Mouse (Mus musculus): Measurements from ENCODE around the gene Cd27. TPM values are rescaled to one million over a fixed set of nuclear protein-coding genes. Genes with fewer than 3 reads are reported as not detected.

The Cd27 gene
- total and polyA plus RNA-seq, 3 experiments = 0.46 TPM; not detected in 2

DNA sequence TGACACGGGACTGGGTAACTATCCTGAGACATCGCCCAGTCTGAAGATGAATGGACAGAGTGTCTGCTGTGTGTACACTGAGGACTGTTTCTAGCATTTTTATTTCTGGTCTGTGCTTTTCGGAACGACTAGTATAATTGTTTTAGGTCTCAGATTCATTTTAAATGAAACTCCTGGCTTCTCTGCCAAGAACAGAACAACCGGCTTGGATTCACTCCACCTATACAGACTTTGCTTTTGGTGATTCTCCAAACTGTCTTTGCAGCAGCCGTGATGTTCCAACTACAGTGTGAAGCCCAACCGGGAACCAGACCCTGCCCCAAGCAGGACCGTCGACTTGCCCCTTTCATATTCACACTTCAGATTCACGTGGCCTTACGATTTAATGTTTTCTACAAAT lies 18.9 kb downstream of the Cd27 start:
- H3K27me3 ChIP-seq (ENCODE audit: control insufficient read depth in 1 of 2, insufficient read depth in 2 of 2, low read length in 2 of 2) = no peaks in the 10 kb centered on the region
- H3K36me3 ChIP-seq (ENCODE audit: control insufficient read depth in 1 of 2, insufficient read depth in 2 of 2, low read length in 2 of 2) = peaks cover 0 to 12% of the 10 kb centered on the region in 2 experiments; a peak in 2 of 4 replicates
- peaks cover 7 to 11% of the 10 kb centered on the region in 2 experiments for H3K4me1 ChIP-seq (ENCODE audit: control insufficient read depth in 1 of 2, insufficient read depth in 2 of 2, low read length in 2 of 2)
- H3K27ac ChIP-seq (ENCODE audit: control insufficient read depth, low read depth, low read length) = no peak overlapping the region
- no peaks in the 10 kb centered on the region; the same call in 1 of the 2 replicates for H3K79me2 ChIP-seq (ENCODE audit: control insufficient read depth, insufficient read depth, low read length, poor library complexity)
- H3K4me3 ChIP-seq (ENCODE audit: control insufficient read depth in 1 of 2, insufficient read depth in 1 of 2, low read depth in 2 of 2, low read length in 2 of 2) = no peak overlapping the region
- TF ChIP-seq ETS1 (IDR thresholded peaks at IDR 0.05; ENCODE audit: low read depth, low read length) (no peak), ELF1 (IDR thresholded peaks at IDR 0.05; ENCODE audit: low read depth, low read length) (no peak), EP300 (IDR thresholded peaks at IDR 0.05; ENCODE audit: low read depth in 1 of 2, low read length in 2 of 2) (no peak), GABPA (IDR thresholded peaks at IDR 0.05; ENCODE audit: low read depth, low read length) (no peak), ZNF384 (IDR thresholded peaks at IDR 0.05; ENCODE audit: low read depth, low read length) (no peak), MAX (IDR thresholded peaks at IDR 0.05; ENCODE audit: low read length) (no peak), E2F4 (IDR thresholded peaks at IDR 0.05; ENCODE audit: borderline replicate concordance, low read depth, low read length) (no peak), ZMIZ1 (IDR thresholded peaks at IDR 0.05; ENCODE audit: low read depth, low read length) (no peak), SIN3A (IDR thresholded peaks at IDR 0.05; ENCODE audit: low read length) (no peak), MYB (IDR thresholded peaks at IDR 0.05; ENCODE audit: low read depth, low read length) (no peak), BHLHE40 (IDR thresholded peaks at IDR 0.05; ENCODE audit: borderline replicate concordance, low read depth, low read length) (no peak), MYC (IDR thresholded peaks at IDR 0.05; ENCODE audit: low read depth, low read length) (no peak), UBTF (IDR thresholded peaks at IDR 0.05; ENCODE audit: borderline replicate concordance, insufficient read depth, low read depth, low read length) (no peak), RCOR1 (IDR thresholded peaks at IDR 0.05; ENCODE audit: low read depth, low read length) (no peak), CHD2 (IDR thresholded peaks at IDR 0.05; ENCODE audit: low read length) (no peak), ZC3H11A (IDR thresholded peaks at IDR 0.05; ENCODE audit: low read depth, low read length) (no peak), SMC3 (IDR thresholded peaks at IDR 0.05; ENCODE audit: low read depth, low read length) (no peak), JUND (IDR thresholded peaks at IDR 0.05; ENCODE audit: low read depth, low read length) (no peak), MEF2A (IDR thresholded peaks at IDR 0.05; ENCODE audit: extremely low read depth, insufficient replicate concordance, low read depth, low read length, poor library complexity, severe bottlenecking) (no peak)
- no peaks in the 10 kb centered on the region for H3K9me3 ChIP-seq (replicated peaks; ENCODE audit: insufficient read depth, low read length)
- DNase-seq (ENCODE audit: low read depth, low spot score) = no peak
- H3K9ac ChIP-seq (ENCODE audit: control insufficient read depth, low read depth, low read length, poor library complexity, severe bottlenecking) = no peak overlapping the region

- TF ChIP-seq TBP (IDR thresholded peaks at IDR 0.05; ENCODE audit: low read depth, low read length) (no peak), MAFK (IDR thresholded peaks at IDR 0.05; ENCODE audit: borderline replicate concordance, low read depth, low read length) (no peak), TCF12 (IDR thresholded peaks at IDR 0.05; ENCODE audit: low read depth, low read length) (no peak), POLR2AphosphoS5 (IDR thresholded peaks at IDR 0.05; ENCODE audit: borderline replicate concordance, low read depth, low read length) (no peak), POLR2A (IDR thresholded peaks at IDR 0.05; ENCODE audit: control insufficient read depth in 1 of 2, insufficient read depth in 1 of 2, low read depth in 1 of 2, low read length in 2 of 2, poor library complexity in 1 of 2) (no peak), CHD2 (IDR thresholded peaks at IDR 0.05; ENCODE audit: low read length) (no peak), SIN3A (IDR thresholded peaks at IDR 0.05; ENCODE audit: low read length) (no peak), RAD21 (IDR thresholded peaks at IDR 0.05; ENCODE audit: low read depth, low read length) (no peak), ZMIZ1 (IDR thresholded peaks at IDR 0.05; ENCODE audit: low read depth, low read length) (no peak), ZC3H11A (IDR thresholded peaks at IDR 0.05; ENCODE audit: low read depth, low read length) (no peak), POLR2AphosphoS2 (IDR thresholded peaks at IDR 0.05; ENCODE audit: low read length) (no peak), MYB (IDR thresholded peaks at IDR 0.05; ENCODE audit: low read depth, low read length) (no peak), RCOR1 (IDR thresholded peaks at IDR 0.05; ENCODE audit: low read depth, low read length) (no peak), NRF1 (IDR thresholded peaks at IDR 0.05; ENCODE audit: insufficient read depth, low read depth, low read length, poor library complexity, severe bottlenecking) (no peak), BHLHE40 (IDR thresholded peaks at IDR 0.05; ENCODE audit: borderline replicate concordance, low read depth, low read length) (no peak), ELF1 (IDR thresholded peaks at IDR 0.05; ENCODE audit: low read depth, low read length) (no peak)
- no peak overlapping the region for H3K9ac ChIP-seq (ENCODE audit: control insufficient read depth, low read depth, low read length, poor library complexity, severe bottlenecking)
- H3K9me3 ChIP-seq (replicated peaks; ENCODE audit: insufficient read depth, low read length) = no peaks in the 10 kb centered on the region
- peaks cover 0 to 6% of the 10 kb centered on the region in 2 experiments; a peak in 1 of 4 replicates for H3K27me3 ChIP-seq (ENCODE audit: control insufficient read depth in 1 of 2, insufficient read depth in 2 of 2, low read length in 2 of 2)
- no peak overlapping the region for H3K4me3 ChIP-seq (ENCODE audit: control insufficient read depth in 1 of 2, insufficient read depth in 1 of 2, low read depth in 2 of 2, low read length in 2 of 2)
- peaks cover 7 to 11% of the 10 kb centered on the region in 2 experiments for H3K4me1 ChIP-seq (ENCODE audit: control insufficient read depth in 1 of 2, insufficient read depth in 2 of 2, low read length in 2 of 2)
- H3K36me3 ChIP-seq (ENCODE audit: control insufficient read depth in 1 of 2, insufficient read depth in 2 of 2, low read length in 2 of 2) = peaks cover 0 to 12% of the 10 kb centered on the region in 2 experiments; a peak in 2 of 4 replicates
- no peaks in the 10 kb centered on the region; the same call in 1 of the 2 replicates for H3K79me2 ChIP-seq (ENCODE audit: control insufficient read depth, insufficient read depth, low read length, poor library complexity)
- DNase-seq (ENCODE audit: low read depth, low spot score) = no peak
- no peak overlapping the region for H3K27ac ChIP-seq (ENCODE audit: control insufficient read depth, low read depth, low read length)
Observed at GRCm38 (mm10) chr6:125216898-125217297, 19.9 kb downstream of the Cd27 start.

Measured in MEL (cell line).